Mouse (Mus musculus): ENCODE results near the gene Gm17349.
A peak's percentile ranks its signal among the peaks of the same experiment; 100 is the strongest.

Gm17349 gene

GRCm38 (mm10) chr15:99663964-99664599, 41.2 kb downstream of the Gm17349 start:
- ATAC-seq (ENCODE audit: low TSS enrichment) = 0 out of 2 replicates have a peak, but pooled peaks have one; percentile 13

GRCm38 (mm10) chr15:99662371-99662770, 42.9 kb downstream of the Gm17349 start:
- no peak for ATAC-seq (ENCODE audit: low TSS enrichment)

DNA sequence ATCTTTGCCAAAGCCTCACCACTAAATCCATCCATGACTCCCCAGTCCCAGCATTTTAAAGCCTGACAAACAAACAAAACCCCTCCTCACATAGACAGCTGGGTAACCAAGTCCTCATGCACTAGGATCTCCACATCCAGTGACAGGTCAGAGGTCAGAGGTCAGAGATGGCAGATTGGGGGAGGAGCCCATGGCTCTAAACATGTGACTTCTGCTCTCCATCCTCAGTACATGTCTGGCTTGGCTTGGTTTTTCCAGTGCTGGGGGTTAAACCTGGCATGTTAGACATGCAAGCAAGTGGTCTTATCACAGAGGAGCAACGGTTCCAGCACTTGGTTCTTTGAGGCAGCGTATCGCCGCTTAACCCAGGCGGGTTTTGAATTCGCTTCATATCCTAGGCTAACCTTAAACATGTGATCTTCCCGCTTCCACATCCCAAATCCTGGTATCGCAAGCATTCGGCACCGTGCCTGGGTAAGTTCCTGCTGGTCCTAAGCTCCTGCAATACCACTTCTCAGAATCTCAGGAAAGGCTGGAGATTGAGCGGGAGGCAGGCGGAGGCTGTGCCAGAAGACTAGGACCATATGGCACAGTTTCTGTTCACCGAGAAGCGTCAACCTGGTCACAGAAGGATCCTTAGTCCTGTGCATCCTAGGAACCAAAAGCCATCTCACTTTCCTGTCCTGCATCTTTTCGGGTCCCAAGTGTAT, 44.0 kb downstream of the Gm17349 start:
- ATAC-seq (ENCODE audit: low TSS enrichment) = peak; percentile 24; the same call in 1 of the 2 replicates

GRCm38 (mm10) chr15:99658437-99658836, 46.9 kb downstream of the Gm17349 start:
- no peak for ATAC-seq (ENCODE audit: low TSS enrichment)

DNA sequence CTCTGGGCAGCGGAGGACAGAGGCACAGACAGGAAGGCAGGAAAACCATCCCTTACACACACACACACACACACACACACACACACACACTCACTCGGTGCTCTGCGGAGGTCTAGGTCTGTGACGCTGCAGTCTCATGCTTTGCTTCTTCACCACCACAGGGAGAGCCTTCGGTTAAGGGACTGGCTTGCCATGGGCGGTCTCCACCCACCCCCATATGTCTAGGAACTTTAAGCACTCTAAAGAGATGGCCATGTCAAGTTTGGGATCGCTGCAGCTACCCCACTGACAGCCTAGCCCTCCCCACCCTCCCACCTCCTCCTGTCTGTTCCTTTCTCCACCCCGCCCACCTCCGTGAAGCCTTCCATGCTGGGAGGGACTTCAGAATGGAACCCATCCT, 49.3 kb downstream of the Gm17349 start:
- peak; percentile 36 for ATAC-seq (ENCODE audit: low TSS enrichment)

- ATAC-seq (ENCODE audit: low TSS enrichment) = no peak
Measured at GRCm38 (mm10) chr15:99653876-99654275, 51.4 kb downstream of the Gm17349 start.

DNA sequence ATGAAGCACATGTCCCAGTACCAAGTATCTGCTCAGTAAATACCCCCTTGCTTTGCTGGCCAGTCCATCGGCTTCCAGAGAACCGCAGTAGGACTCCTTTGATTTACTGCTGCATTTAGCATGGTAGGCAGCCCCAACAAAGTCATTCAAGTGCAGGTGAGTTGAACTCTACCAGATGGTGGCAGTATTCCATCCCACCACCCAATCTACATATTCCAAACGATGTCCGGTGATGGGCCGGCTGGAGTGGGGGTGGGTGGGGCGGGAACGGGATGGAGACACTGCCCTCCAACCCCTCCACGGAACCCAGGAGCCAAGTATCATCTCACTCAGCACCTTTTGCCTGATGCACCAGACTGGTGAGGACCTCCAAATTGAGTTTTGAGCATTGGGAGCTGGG, 52.0 kb downstream of the Gm17349 start:
- no peak for ATAC-seq (ENCODE audit: low TSS enrichment)

Measured in frontal cortex, adult (tissue).